Mouse (Mus musculus): ENCODE results near the gene Fbxo11. TPM values are rescaled to one million over a fixed set of nuclear protein-coding genes. Genes with fewer than 3 reads are reported as not detected.

Gene Fbxo11
- polyA plus RNA-seq, 1 experiment from 2014 or later = 53.9 TPM

DNA sequence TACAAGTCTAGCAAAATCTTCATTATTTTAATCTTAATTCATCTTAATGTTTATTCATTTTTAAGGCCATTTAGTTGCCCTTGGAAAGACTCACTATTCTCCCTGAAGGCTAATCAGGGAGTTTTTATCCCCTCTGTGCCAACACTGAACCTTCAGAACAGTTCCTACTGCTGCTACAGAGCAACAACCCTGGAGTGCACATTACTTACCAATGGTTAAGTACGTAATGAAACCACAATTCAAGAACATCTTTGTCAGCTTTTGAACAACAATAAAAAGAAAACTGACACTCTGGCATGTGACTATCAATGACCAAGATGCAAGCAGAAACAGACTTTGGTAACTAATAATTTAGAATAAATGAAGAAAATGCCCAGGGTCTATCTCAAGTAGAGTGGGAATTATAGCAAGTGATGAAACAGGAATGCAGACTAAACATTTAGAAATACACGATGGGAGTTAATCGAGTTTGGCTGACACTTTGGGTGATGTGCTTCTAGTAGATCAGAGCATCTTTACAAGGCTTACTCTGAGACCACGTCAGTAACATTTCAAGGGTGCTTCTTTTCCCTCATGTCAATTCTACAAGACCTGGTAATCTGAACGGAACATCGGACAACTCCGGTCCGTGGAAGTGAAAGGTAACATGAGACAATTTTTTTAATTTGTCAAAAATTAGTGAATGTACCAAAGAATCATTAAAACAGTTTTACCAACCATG lies 2.1 kb downstream of the Fbxo11 start:
- H3K4me2 ChIP-seq (ENCODE audit: low read length) = peak overlapping the region; percentile 62
- no peak overlapping the region for H3K27ac ChIP-seq (replicated peaks; ENCODE audit: low read depth, low read length)
- peaks cover 19% of the 10 kb centered on the region for H3K4me1 ChIP-seq (ENCODE audit: control insufficient read depth, insufficient read depth, low read length)
- H3K9me3 ChIP-seq (ENCODE audit: control insufficient read depth, low read length) = no peaks in the 10 kb centered on the region
- H3K4me3 ChIP-seq (replicated peaks; ENCODE audit: low read depth, low read length) = peak overlapping the region; percentile 99
- WGBS = 20% methylated on average over 8 of the region's 8 CpGs
- DNase-seq = peak; percentile 31
- ATAC-seq (ENCODE audit: low FRiP score, low TSS enrichment) = no peak
- no peaks in the 10 kb centered on the region for H3K27me3 ChIP-seq (ENCODE audit: control insufficient read depth, insufficient read depth, low read length)
- H3K9ac ChIP-seq (replicated peaks; ENCODE audit: low read length) = peak overlapping the region; percentile 100
- H3K36me3 ChIP-seq (ENCODE audit: control insufficient read depth, insufficient read depth, low read length) = no peaks in the 10 kb centered on the region

DNA sequence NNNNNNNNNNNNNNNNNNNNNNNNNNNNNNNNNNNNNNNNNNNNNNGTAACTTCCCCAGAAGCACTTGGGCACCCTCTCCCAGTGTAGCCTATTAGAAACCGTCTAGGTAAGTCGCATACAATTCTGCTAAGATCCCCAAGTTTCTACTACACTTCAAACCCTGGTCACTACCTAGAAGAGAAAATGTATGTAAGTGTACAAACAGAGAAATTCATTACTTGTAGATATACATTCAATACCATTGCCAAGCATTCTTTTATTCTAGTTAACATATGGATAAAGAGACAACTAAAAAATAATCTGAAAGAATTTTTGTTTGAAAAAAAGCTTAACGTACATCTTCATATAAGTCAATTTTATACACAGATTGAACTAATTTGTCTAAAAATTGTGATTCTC lies 3.1 kb downstream of the Fbxo11 start:
- H3K4me3 ChIP-seq (replicated peaks; ENCODE audit: low read depth, low read length) = no peak overlapping the region
- no peak overlapping the region for H3K27ac ChIP-seq (replicated peaks; ENCODE audit: low read depth, low read length)
- H3K27me3 ChIP-seq (ENCODE audit: control insufficient read depth, insufficient read depth, low read length) = no peaks in the 10 kb centered on the region
- H3K4me2 ChIP-seq (ENCODE audit: low read length) = peak overlapping the region; percentile 17; the same call in 1 of the 2 replicates
- DNase-seq (no peak), ATAC-seq (ENCODE audit: low FRiP score, low TSS enrichment) (no peak)
- peaks cover 19% of the 10 kb centered on the region for H3K4me1 ChIP-seq (ENCODE audit: control insufficient read depth, insufficient read depth, low read length)
- H3K36me3 ChIP-seq (ENCODE audit: control insufficient read depth, insufficient read depth, low read length) = no peaks in the 10 kb centered on the region
- 80% methylated on average over 3 of the region's 3 CpGs for WGBS
- H3K9ac ChIP-seq (replicated peaks; ENCODE audit: low read length) = no peak overlapping the region
- no peaks in the 10 kb centered on the region for H3K9me3 ChIP-seq (ENCODE audit: control insufficient read depth, low read length)

DNA sequence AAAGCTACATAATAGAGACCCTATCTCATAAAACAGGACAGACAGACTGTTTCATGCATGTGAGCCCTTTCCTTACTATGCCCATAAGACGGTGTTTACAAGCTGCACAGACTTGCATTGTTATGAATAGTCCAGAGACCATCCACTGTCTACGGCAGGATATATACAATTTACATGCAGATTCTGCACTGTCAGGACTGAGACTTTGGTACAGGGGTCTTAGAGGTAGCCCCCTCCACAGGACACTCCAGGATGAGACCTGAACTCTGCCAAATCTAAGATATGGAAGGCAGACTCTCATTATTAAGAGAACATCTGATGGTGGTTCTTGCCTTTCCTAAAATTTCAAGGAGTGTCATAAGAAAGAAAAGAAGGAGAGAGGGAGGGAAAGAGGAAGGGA lies 6.8 kb downstream of the Fbxo11 start:
- Histone ChIP-seq H3K9me3 (ENCODE audit: control insufficient read depth, low read length) (no peaks in the 10 kb centered on the region), H3K4me1 (ENCODE audit: control insufficient read depth, insufficient read depth, low read length) (peaks cover 19% of the 10 kb centered on the region), H3K36me3 (ENCODE audit: control insufficient read depth, insufficient read depth, low read length) (no peaks in the 10 kb centered on the region), H3K27ac (replicated peaks; ENCODE audit: low read depth, low read length) (no peak overlapping the region), H3K9ac (replicated peaks; ENCODE audit: low read length) (no peak overlapping the region), H3K4me2 (ENCODE audit: low read length) (no peak overlapping the region), H3K4me3 (replicated peaks; ENCODE audit: low read depth, low read length) (no peak overlapping the region), H3K27me3 (ENCODE audit: control insufficient read depth, insufficient read depth, low read length) (no peaks in the 10 kb centered on the region)
- WGBS = 65% methylated on average over 2 of the region's 2 CpGs
- DNase-seq (no peak), ATAC-seq (ENCODE audit: low FRiP score, low TSS enrichment) (no peak)

DNA sequence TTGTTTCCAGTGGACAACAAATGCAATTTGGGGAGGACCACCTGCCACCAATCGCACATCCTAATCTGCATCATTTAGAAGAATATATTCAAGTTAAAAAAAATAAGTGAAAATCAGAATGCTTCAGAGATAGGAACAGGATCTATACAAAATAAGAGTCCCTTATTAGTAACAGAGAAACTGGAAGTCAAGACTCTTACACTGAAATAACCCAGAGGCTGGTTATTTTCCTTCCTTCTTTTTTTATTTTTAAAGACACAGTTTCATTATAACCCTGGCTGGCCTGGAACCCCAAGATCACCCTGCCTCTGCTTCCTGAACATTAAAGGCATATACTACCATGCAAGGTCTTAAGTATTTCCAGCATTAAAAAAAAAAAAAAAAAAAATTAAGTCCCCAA lies 7.2 kb downstream of the Fbxo11 start:
- whole genome bisulfite sequencing = 89% methylated on average over 1 of the region's 1 CpGs
- no peaks in the 10 kb centered on the region for H3K9me3 ChIP-seq (ENCODE audit: control insufficient read depth, low read length)
- peak; percentile 37 for DNase-seq
- no peak overlapping the region for H3K4me2 ChIP-seq (ENCODE audit: low read length)
- no peaks in the 10 kb centered on the region for H3K27me3 ChIP-seq (ENCODE audit: control insufficient read depth, insufficient read depth, low read length)
- no peak overlapping the region for H3K27ac ChIP-seq (replicated peaks; ENCODE audit: low read depth, low read length)
- no peak for ATAC-seq (ENCODE audit: low FRiP score, low TSS enrichment)
- no peak overlapping the region for H3K4me3 ChIP-seq (replicated peaks; ENCODE audit: low read depth, low read length)
- H3K36me3 ChIP-seq (ENCODE audit: control insufficient read depth, insufficient read depth, low read length) = no peaks in the 10 kb centered on the region
- peaks cover 17% of the 10 kb centered on the region for H3K4me1 ChIP-seq (ENCODE audit: control insufficient read depth, insufficient read depth, low read length)
- no peak overlapping the region for H3K9ac ChIP-seq (replicated peaks; ENCODE audit: low read length)

DNA sequence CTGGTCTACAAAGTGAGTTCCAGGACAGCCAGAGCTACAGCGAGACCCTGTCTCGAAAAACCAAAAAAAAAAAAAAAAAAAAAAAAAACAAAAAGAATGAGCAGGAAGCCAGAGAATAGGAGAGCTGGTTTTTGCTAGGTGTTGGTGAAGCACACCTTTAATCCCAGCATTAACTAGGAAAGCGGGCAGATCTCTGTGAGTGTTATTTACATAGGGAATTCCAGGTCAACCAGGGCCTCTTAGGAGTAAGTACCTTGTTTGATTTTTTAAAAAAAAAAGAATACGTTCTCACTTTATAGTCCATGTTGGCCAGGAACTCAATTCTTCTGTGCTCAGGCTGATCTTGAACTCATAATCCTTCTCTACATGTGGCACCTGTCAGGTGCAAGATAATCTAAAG lies 13.4 kb downstream of the Fbxo11 start:
- no peak overlapping the region for H3K4me3 ChIP-seq (replicated peaks; ENCODE audit: low read depth, low read length)
- no peaks in the 10 kb centered on the region for H3K9me3 ChIP-seq (ENCODE audit: control insufficient read depth, low read length)
- 96% methylated on average over 4 of the region's 4 CpGs for WGBS
- ATAC-seq (ENCODE audit: low FRiP score, low TSS enrichment) = no peak
- no peak overlapping the region for H3K4me2 ChIP-seq (ENCODE audit: low read length)
- no peaks in the 10 kb centered on the region for H3K36me3 ChIP-seq (ENCODE audit: control insufficient read depth, insufficient read depth, low read length)
- no peak overlapping the region for H3K9ac ChIP-seq (replicated peaks; ENCODE audit: low read length)
- no peaks in the 10 kb centered on the region for H3K27me3 ChIP-seq (ENCODE audit: control insufficient read depth, insufficient read depth, low read length)
- H3K27ac ChIP-seq (replicated peaks; ENCODE audit: low read depth, low read length) = no peak overlapping the region
- no peak for DNase-seq
- H3K4me1 ChIP-seq (ENCODE audit: control insufficient read depth, insufficient read depth, low read length) = no peaks in the 10 kb centered on the region

DNA sequence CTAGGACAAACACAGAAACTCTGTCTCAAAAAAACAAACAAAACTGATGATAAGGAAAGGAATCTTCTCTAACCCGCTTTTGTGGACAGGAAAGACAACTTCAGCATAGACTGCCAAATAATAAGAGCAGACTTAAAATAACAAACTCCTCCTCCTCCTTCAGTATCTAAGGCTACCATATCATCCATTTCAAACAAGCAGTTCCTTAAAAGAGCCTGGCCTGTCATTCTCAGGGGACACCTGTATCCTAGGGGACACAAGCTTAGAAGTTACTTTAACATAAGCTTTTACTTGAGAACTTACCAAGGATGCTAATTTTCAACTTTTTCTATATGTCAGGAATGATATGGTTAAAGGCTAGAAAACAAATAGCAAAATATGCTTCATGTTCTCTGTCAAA lies 14.2 kb downstream of the Fbxo11 start:
- 95% methylated on average over 1 of the region's 1 CpGs for WGBS
- Histone ChIP-seq H3K4me1 (ENCODE audit: control insufficient read depth, insufficient read depth, low read length) (no peaks in the 10 kb centered on the region), H3K27me3 (ENCODE audit: control insufficient read depth, insufficient read depth, low read length) (no peaks in the 10 kb centered on the region), H3K9me3 (ENCODE audit: control insufficient read depth, low read length) (no peaks in the 10 kb centered on the region), H3K4me3 (replicated peaks; ENCODE audit: low read depth, low read length) (no peak overlapping the region), H3K36me3 (ENCODE audit: control insufficient read depth, insufficient read depth, low read length) (no peaks in the 10 kb centered on the region), H3K27ac (replicated peaks; ENCODE audit: low read depth, low read length) (no peak overlapping the region), H3K9ac (replicated peaks; ENCODE audit: low read length) (no peak overlapping the region), H3K4me2 (ENCODE audit: low read length) (no peak overlapping the region)
- ATAC-seq (ENCODE audit: low FRiP score, low TSS enrichment) = no peak
- no peak for DNase-seq

DNA sequence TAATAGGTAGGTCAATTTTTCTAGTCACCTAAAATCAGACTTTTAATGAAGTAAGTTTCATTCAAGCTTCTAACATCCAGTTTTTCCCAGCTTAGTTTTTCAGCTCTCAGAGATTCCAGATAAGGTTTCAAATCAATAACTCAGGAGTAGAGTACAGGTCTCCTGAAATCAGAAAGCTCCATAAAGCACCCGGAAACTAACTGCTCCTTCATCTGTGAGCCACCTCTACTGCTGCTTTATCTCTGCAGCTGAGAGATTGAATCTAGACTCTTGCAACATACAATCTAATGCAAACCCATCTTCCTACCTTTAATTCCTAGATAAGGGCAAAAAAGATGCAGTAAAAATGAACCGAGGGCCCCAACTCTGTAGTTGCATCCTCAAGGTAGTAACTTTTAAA lies 14.8 kb downstream of the Fbxo11 start:
- no peak overlapping the region for H3K4me3 ChIP-seq (replicated peaks; ENCODE audit: low read depth, low read length)
- H3K27me3 ChIP-seq (ENCODE audit: control insufficient read depth, insufficient read depth, low read length) = no peaks in the 10 kb centered on the region
- no peaks in the 10 kb centered on the region for H3K9me3 ChIP-seq (ENCODE audit: control insufficient read depth, low read length)
- no peaks in the 10 kb centered on the region for H3K4me1 ChIP-seq (ENCODE audit: control insufficient read depth, insufficient read depth, low read length)
- H3K36me3 ChIP-seq (ENCODE audit: control insufficient read depth, insufficient read depth, low read length) = no peaks in the 10 kb centered on the region
- ATAC-seq (ENCODE audit: low FRiP score, low TSS enrichment) = no peak
- H3K4me2 ChIP-seq (ENCODE audit: low read length) = no peak overlapping the region
- no peak for DNase-seq
- H3K27ac ChIP-seq (replicated peaks; ENCODE audit: low read depth, low read length) = no peak overlapping the region
- no peak overlapping the region for H3K9ac ChIP-seq (replicated peaks; ENCODE audit: low read length)
- 91% methylated on average over 2 of the region's 2 CpGs for WGBS

DNA sequence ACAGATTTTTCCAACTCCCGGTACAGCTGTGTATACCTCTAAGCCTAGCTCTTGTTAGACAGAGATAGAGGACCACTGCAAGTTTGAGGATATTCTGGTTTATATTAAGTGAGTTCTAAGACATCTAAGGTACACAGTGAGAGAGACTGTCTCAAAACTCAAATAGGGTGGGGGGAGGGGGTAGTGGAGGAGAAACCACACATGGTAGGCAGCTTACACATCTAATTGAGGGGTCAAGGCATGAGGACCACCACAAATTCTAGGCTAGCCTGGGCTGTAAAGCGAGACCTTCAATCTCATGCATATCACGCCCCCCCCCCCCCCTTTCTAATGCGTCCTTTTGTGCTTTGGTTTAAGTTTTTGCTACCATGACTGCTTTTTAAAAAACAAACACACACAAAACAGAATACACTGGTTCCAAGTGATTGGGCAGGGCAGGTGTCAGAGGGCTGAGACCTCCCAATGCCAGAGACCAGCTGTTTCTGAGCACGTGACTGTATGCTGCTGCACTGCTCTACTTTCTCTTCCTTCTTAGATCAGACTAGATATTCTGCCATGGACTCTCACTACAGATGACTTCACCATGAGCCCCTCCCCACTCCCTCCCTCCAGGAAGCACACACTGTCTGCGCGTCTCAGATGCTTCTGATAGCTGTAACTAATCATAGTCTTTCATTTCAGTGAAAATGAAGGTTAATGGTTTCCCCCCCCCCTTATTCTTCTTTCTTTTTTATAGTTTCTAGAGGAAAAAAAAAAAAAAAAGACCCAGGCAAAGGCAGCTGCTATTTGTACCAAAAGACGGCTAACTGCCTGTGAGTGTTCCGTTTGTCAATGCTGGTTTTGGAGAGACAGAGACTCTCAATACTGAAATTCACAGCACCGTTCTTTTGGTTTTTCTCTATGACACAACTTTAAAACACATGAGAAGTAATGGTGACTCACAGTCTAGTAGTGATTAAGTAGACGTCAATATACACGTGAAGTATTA lies 22.7 kb downstream of the Fbxo11 start:
- Histone ChIP-seq H3K36me3 (ENCODE audit: control insufficient read depth, insufficient read depth, low read length) (no peaks in the 10 kb centered on the region; the same call in 1 of the 2 replicates), H3K4me1 (ENCODE audit: control insufficient read depth, insufficient read depth, low read length) (peaks cover 16% of the 10 kb centered on the region; the same call in 1 of the 2 replicates), H3K27ac (replicated peaks; ENCODE audit: low read depth, low read length) (no peak overlapping the region), H3K9ac (replicated peaks; ENCODE audit: low read length) (no peak overlapping the region), H3K9me3 (ENCODE audit: control insufficient read depth, low read length) (no peaks in the 10 kb centered on the region), H3K4me3 (replicated peaks; ENCODE audit: low read depth, low read length) (no peak overlapping the region), H3K4me2 (ENCODE audit: low read length) (no peak overlapping the region), H3K27me3 (ENCODE audit: control insufficient read depth, insufficient read depth, low read length) (no peaks in the 10 kb centered on the region)
- WGBS = 39% methylated on average over 12 of the region's 12 CpGs
- peak; percentile 37 for DNase-seq
- peak; percentile 53; the same call in 1 of the 2 replicates for ATAC-seq (ENCODE audit: low FRiP score, low TSS enrichment)
